7 mouse cellular contexts compared by ENCODE assay signal in genomic region chr1:46853317-46854035, GRCm38 (mm10). TPM values are rescaled to one million over a fixed set of nuclear protein-coding genes. Genes with fewer than 3 reads are reported as not detected.
DNase-seq lines count a peak whose midpoint lies in the region; ATAC-seq lines count a peak whose summit lies in the region.

No protein-coding gene starts in this region.

- H3K9ac ChIP-seq in intestine, embryonic 16.5 days (ENCODE audit: low read depth, low read length) = peak overlapping the region; percentile 98
- peak overlapping the region; percentile 99 for H3K9ac ChIP-seq in midbrain, embryonic 11.5 days (ENCODE audit: low read length)

- WGBS in intestine, embryonic 16.5 days = under 1% methylated on average over 85 of the region's 86 CpGs
- WGBS in midbrain, embryonic 11.5 days = under 1% methylated on average over 86 of the region's 86 CpGs

- peaks cover 5% of the 10 kb centered on the region; the same call in 1 of the 2 replicates for H3K4me1 ChIP-seq in intestine, embryonic 16.5 days (ENCODE audit: control insufficient read depth, insufficient read depth, low read length)
- peaks cover 11% of the 10 kb centered on the region for H3K4me1 ChIP-seq in midbrain, embryonic 11.5 days (ENCODE audit: control insufficient read depth, insufficient read depth, low read length)

- peak overlapping the region; percentile 99 for H3K27ac ChIP-seq in intestine, embryonic 16.5 days (ENCODE audit: low read length)
- peak overlapping the region; percentile 96 for H3K27ac ChIP-seq in midbrain, embryonic 11.5 days (ENCODE audit: low read depth, low read length)

- no peaks in the 10 kb centered on the region for H3K36me3 ChIP-seq in intestine, embryonic 16.5 days (ENCODE audit: control insufficient read depth, insufficient read depth, low read length)
- no peaks in the 10 kb centered on the region for H3K36me3 ChIP-seq in midbrain, embryonic 11.5 days (ENCODE audit: control insufficient read depth, insufficient read depth, low read length)

- peak; percentile 97 to 98 for DNase-seq in adrenal gland, adult 18-20 months (ENCODE audit: low spot score in 2 of 2)
- DNase-seq in embryo, embryonic 11 days = peak; percentile 97
- peak; percentile 92 to 98 for DNase-seq in gastrocnemius, postnatal 36 days
- peak; percentile 98 to 100 for DNase-seq in left cerebral cortex, postnatal 36 days (ENCODE audit: low spot score in 2 of 2)
- peak; percentile 100 for DNase-seq in midbrain, embryonic 11.5 days (ENCODE audit: low spot score, missing footprints)
- DNase-seq in skeletal muscle tissue, adult 2 months (ENCODE audit: low read depth, low spot score) = peak; percentile 98

- H3K27me3 ChIP-seq in intestine, embryonic 16.5 days (replicated peaks; ENCODE audit: control insufficient read depth, insufficient read depth, low read length) = no peaks in the 10 kb centered on the region
- H3K27me3 ChIP-seq in midbrain, embryonic 11.5 days (ENCODE audit: control insufficient read depth, insufficient read depth, low read length) = no peaks in the 10 kb centered on the region

- H3K4me2 ChIP-seq in intestine, embryonic 16.5 days (ENCODE audit: low read depth, low read length) = peak overlapping the region; percentile 83
- H3K4me2 ChIP-seq in midbrain, embryonic 11.5 days = peak overlapping the region; percentile 67

- intact Hi-C loops in gastrocnemius, postnatal 36 days (cut with DNase I) = no loop called here
- intact Hi-C loops in left cerebral cortex, postnatal 36 days (cut with DNase I) = loop anchor here (2.0 to 10.0 kb wide), 4 partner anchors 83 to 421 kb away; no protein-coding TSS in a partner anchor

- no peaks in the 10 kb centered on the region for H3K9me3 ChIP-seq in intestine, embryonic 16.5 days (ENCODE audit: control insufficient read depth, low read length)
- no peaks in the 10 kb centered on the region for H3K9me3 ChIP-seq in midbrain, embryonic 11.5 days (ENCODE audit: control insufficient read depth, low read length)

- ATAC-seq in intestine, embryonic 16.5 days = peak; percentile 97
- peak; percentile 95 for ATAC-seq in midbrain, embryonic 11.5 days (ENCODE audit: low FRiP score)

- peak overlapping the region; percentile 85 for H3K4me3 ChIP-seq in intestine, embryonic 16.5 days (ENCODE audit: low read length)
- H3K4me3 ChIP-seq in midbrain, embryonic 11.5 days (ENCODE audit: low read depth, low read length) = peak overlapping the region; percentile 96

RNA-seq across cellular contexts. Expression of gene Slc39a10, which starts 39.2 kb away (rescaled TPM):
- total RNA-seq in adrenal gland, adult 18-20 months (2021) = 10 to 100 TPM; 16.4 to 19.5 TPM
- total RNA-seq in gastrocnemius, postnatal 36 days (2021) = 1 to 10 TPM; 3.7 to 4.0 TPM
- polyA plus RNA-seq in intestine, embryonic 16.5 days (2015; fragmentation: Nextera tagmentation; extraction: Ambion mirVana) = 14.5 and 17.2 TPM in 2 replicates
- total RNA-seq in left cerebral cortex, postnatal 36 days (2021) = 100 to 1,000 TPM; 216 to 217 TPM
- polyA plus RNA-seq in midbrain, embryonic 11.5 days (2014; fragmentation: Nextera tagmentation; extraction: Ambion mirVana) = 84.7 and 93.5 TPM in 2 replicates

Comparison
In these comparisons a context has a peak if more than half of its experiments do, and no peak if none do; other contexts are left out.
1. Peak in every context shown above with its lines: DNase-seq, ATAC-seq, H3K4me3 ChIP-seq and H3K27ac ChIP-seq.
2. RNA of gene Slc39a10, which starts 39.2 kb away (total RNA-seq): 216 to 217 TPM in left cerebral cortex, postnatal 36 days; 16.4 to 19.5 TPM in adrenal gland, adult 18-20 months and 3.7 to 4.0 TPM in gastrocnemius, postnatal 36 days; every median in the first group is over 10 times any median in the second.